Mouse (Mus musculus) layer of hippocampus, adult 11-12 months (tissue): ENCODE measurements at regions not wholly inside any gene's neighbourhood (a gene's known extent, or its start where the extent isn't known, plus 50 kb on each side); places are given as distances from the start of the nearest gene placed in this dataset.

Experiments
- DNase-seq: peaks from one replicate; pipeline ENCODE4 v3.0.0; 2022; ENCODE audit warnings: low spot score

DNA sequence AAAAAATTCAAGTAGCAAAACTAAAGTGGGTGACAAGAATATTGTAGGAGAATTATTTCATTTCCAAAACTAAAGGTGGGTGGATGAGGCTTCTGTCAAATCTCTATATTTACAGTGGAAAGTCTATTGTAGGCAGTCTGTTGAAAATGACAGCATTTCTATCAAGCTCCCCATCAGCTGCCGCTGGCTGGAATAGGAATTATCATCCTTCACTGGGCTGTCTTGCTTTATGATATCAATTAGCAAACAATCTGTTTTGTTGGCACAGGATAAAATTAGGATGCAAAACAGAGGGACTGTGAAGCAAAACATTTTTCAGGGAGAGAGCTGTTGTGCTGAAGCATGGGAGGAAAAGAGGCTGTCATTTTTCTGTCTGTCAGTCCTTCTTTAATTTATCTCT lies 1249.0 kb downstream of the Hace1 start:
- peak; percentile 49 for DNase-seq

GRCm38 (mm10) chr10:46827109-46827812 lies 1249.6 kb downstream of the Hace1 start:
- DNase-seq: no peak

DNA sequence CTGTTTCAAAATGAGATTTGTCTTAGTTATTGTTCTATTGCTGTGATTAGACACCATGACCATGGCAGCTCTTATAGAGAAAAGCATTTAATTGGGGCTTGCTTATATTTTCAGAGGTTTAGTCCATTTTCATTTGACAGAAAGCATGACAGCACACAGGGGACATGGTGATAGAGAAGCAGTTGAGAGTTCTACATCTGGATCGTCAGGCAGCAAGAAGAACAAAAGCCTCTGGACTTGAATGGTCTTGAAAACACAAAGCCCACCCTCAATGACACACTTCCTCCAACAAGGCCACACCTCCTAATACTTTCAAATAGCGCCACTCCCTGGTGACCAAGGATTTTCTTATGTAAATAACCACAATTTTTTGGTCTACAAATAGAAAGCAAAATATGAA lies 1250.5 kb downstream of the Hace1 start:
- DNase-seq: no peak

- DNase-seq: no peak
These were observed 1268.1 kb downstream of the Hace1 start for GRCm38 (mm10) chr10:46845578-46846314.
